Mouse (Mus musculus) midbrain, embryonic 14.5 days (tissue): ENCODE measurements at regions not wholly inside any gene's neighbourhood (a gene's known extent, or its start where the extent isn't known, plus 50 kb on each side); places are given as distances from the start of the nearest gene placed in this dataset.

Source experiments
- ATAC-seq: fragments of 200-750 bp; cut with Nextera tagmentation; 2 replicates; pipeline ENCODE4 v1.8.0; 2017; ENCODE audit warnings: moderate number of reproducible peaks, moderate library complexity; ENCODE audit not compliant: low FRiP score, low TSS enrichment
- DNase-seq: peaks from one replicate; pipeline ENCODE4 v3.0.0-alpha.2; 2015
- H3K27ac ChIP-seq: fragments of 300-500 bp; sonication (generic); replicated peaks from 2 replicates; pipeline ENCODE4 v1.5.1; 2014; ENCODE audit warnings: mild to moderate bottlenecking, low read depth, low read length, moderate library complexity
- H3K27me3 ChIP-seq: fragments of 300-500 bp; sonication (generic); 2 replicates; pipeline ENCODE4 v1.6.1; 2014; ENCODE audit warnings: low read length, control low read depth, mixed read lengths; ENCODE audit not compliant: control insufficient read depth, insufficient read depth
- H3K36me3 ChIP-seq: fragments of 300-500 bp; sonication (generic); 2 replicates; pipeline ENCODE4 v1.6.1; 2014; ENCODE audit warnings: low read length, control low read depth; ENCODE audit not compliant: control insufficient read depth, insufficient read depth
- H3K4me1 ChIP-seq: fragments of 300-500 bp; sonication (generic); 2 replicates; pipeline ENCODE4 v1.6.1; 2014; ENCODE audit warnings: mild to moderate bottlenecking, antibody characterized with exemption, low read length, control low read depth; ENCODE audit not compliant: control insufficient read depth, insufficient read depth
- H3K4me2 ChIP-seq: fragments of 300-500 bp; sonication (generic); 2 replicates; pipeline ENCODE4 v1.6.1; 2014; ENCODE audit warnings: mild to moderate bottlenecking, low read length, moderate library complexity
- H3K4me3 ChIP-seq: fragments of 300-500 bp; sonication (generic); replicated peaks from 2 replicates; pipeline ENCODE4 v1.5.1; 2014; ENCODE audit warnings: low read depth, low read length
- H3K9ac ChIP-seq: fragments of 300-500 bp; sonication (generic); replicated peaks from 2 replicates; pipeline ENCODE4 v1.6.1; 2014; ENCODE audit warnings: mild to moderate bottlenecking, low read length, moderate library complexity
- H3K9me3 ChIP-seq: fragments of 300-500 bp; sonication (generic); 2 replicates; pipeline ENCODE4 v1.6.1; 2016; ENCODE audit warnings: low read length, control low read depth, mixed read lengths; ENCODE audit not compliant: control insufficient read depth
- WGBS: fragments of 180-500 bp; shearing (Covaris S2); extraction: QIAGEN DNeasy Blood & Tissue Kit; methylation state at CpG from one replicate; pipeline ENCODE4 v1.1.7; 2014; 5-methylcytosine and 5-hydroxymethylcytosine counted together

DNA sequence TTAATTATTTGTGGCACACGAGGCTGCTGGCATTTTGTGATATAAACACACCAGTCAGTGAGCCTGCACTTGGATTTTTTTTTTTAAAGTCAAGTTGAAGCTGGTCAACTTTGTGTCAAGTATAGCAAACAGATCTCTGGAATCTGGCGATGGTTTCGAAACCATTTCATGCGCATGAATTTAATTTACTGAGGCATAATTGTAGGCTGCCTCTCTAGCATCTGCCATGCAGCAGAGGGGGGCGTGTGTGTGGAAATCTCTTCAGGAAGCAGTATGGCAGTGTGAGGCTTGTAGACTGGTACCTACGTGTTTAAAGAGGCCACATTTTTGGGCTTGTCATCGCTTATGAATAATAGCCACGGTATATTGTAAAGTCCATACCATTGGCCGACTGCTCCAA lies 177.7 kb upstream of the Slc38a2 start:
- H3K4me1 ChIP-seq, result no peaks in the 10 kb centered on the region
- WGBS, result 77% methylated on average over 9 of the region's 9 CpGs
- no peaks in the 10 kb centered on the region for H3K36me3 ChIP-seq
- ATAC-seq, result no peak
- no peak overlapping the region for H3K27ac ChIP-seq
- no peaks in the 10 kb centered on the region for H3K27me3 ChIP-seq
- no peak overlapping the region for H3K4me3 ChIP-seq
- DNase-seq, result no peak
- no peak overlapping the region for H3K4me2 ChIP-seq
- no peaks in the 10 kb centered on the region for H3K9me3 ChIP-seq
- H3K9ac ChIP-seq, result no peak overlapping the region

DNA sequence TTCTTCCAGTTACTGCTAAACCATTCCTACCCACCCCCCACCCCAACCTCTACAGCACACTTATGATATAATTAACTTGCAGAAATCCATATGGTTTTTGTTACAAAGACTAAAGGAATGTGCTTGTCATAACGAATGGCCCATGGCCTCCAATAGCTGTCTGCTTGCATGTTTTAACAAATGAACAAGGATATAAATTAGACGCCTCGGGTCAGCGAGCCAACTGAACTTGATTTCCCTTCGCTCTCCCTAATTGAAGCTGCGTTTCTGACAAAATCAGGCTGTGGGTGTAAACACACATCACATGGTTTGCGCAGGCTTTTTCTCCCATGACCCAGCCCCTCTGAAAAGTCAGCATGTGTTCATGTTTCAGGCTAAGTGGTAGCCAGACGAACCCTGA lies 174.6 kb upstream of the Slc38a2 start:
- Histone ChIP-seq H3K27me3 (no peaks in the 10 kb centered on the region), H3K4me2 (no peak overlapping the region), H3K9ac (no peak overlapping the region), H3K4me3 (no peak overlapping the region), H3K4me1 (no peaks in the 10 kb centered on the region), H3K36me3 (no peaks in the 10 kb centered on the region), H3K9me3 (no peaks in the 10 kb centered on the region), H3K27ac (no peak overlapping the region)
- ATAC-seq (no peak), DNase-seq (no peak)
- WGBS, result 88% methylated on average over 8 of the region's 8 CpGs

DNA sequence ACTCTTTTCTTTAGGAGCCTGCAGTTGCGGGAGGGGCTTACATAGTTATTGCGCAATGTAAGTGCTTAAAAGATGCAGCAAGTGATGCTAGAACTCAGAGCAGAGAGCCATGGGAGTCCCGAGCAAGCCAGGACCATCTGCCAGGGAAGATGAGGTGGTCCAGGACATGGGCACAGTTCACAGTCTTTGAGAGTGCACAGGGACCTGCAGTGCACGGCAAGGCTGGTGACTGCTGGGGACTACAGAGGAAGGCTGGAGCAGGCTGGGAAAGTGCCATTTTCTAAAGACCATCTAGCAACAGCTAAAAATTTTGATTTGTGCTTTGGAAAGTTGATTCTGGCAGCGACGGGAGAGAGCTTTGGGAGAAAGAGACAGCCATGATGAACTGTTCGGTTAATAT lies 174.0 kb upstream of the Slc38a2 start:
- H3K36me3 ChIP-seq, result no peaks in the 10 kb centered on the region
- no peaks in the 10 kb centered on the region for H3K9me3 ChIP-seq
- no peak overlapping the region for H3K9ac ChIP-seq
- DNase-seq (no peak), ATAC-seq (no peak)
- no peaks in the 10 kb centered on the region for H3K4me1 ChIP-seq
- no peaks in the 10 kb centered on the region for H3K27me3 ChIP-seq
- H3K4me2 ChIP-seq, result no peak overlapping the region
- no peak overlapping the region for H3K4me3 ChIP-seq
- H3K27ac ChIP-seq, result no peak overlapping the region
- 95% methylated on average over 7 of the region's 7 CpGs for WGBS

DNA sequence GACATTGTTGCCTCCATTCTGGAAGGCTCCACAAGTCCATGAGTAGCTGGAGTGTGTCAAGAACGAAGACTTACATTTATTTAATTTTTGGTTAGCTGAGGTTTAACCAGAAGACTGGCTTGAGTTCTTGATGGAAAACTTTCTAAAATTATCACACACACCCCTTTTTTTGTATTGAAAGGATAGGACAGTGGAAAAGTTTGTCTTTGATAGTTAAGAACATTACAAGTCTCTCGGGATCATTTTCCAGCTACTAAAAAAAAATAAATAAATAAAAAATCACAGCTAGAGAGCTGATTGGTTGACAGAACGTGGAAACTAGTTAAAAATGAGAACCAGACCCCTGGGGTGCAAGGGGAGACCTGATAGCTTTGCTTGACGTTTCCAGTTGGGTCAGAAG lies 173.6 kb upstream of the Slc38a2 start:
- Histone ChIP-seq H3K9me3 (no peaks in the 10 kb centered on the region), H3K27me3 (no peaks in the 10 kb centered on the region), H3K36me3 (no peaks in the 10 kb centered on the region), H3K4me3 (no peak overlapping the region), H3K4me2 (no peak overlapping the region), H3K9ac (no peak overlapping the region), H3K27ac (no peak overlapping the region), H3K4me1 (no peaks in the 10 kb centered on the region)
- whole genome bisulfite sequencing, result 73% methylated on average over 4 of the region's 4 CpGs
- ATAC-seq, result no peak
- no peak for DNase-seq

- Histone ChIP-seq H3K36me3 (no peaks in the 10 kb centered on the region), H3K27ac (no peak overlapping the region), H3K9me3 (no peaks in the 10 kb centered on the region), H3K4me1 (no peaks in the 10 kb centered on the region), H3K9ac (no peak overlapping the region), H3K4me3 (no peak overlapping the region), H3K4me2 (no peak overlapping the region), H3K27me3 (no peaks in the 10 kb centered on the region)
- 87% methylated on average over 7 of the region's 7 CpGs for WGBS
- ATAC-seq, result no peak
- no peak for DNase-seq
These were observed 168.2 kb upstream of the Slc38a2 start for GRCm38 (mm10) chr15:96867701-96868100.

- H3K27me3 ChIP-seq, result no peaks in the 10 kb centered on the region
- no peaks in the 10 kb centered on the region for H3K9me3 ChIP-seq
- H3K4me3 ChIP-seq, result no peak overlapping the region
- WGBS, result 93% methylated on average over 7 of the region's 7 CpGs
- no peak overlapping the region for H3K27ac ChIP-seq
- ATAC-seq (no peak), DNase-seq (no peak)
- no peak overlapping the region for H3K9ac ChIP-seq
- no peaks in the 10 kb centered on the region for H3K4me1 ChIP-seq
- no peak overlapping the region for H3K4me2 ChIP-seq
- no peaks in the 10 kb centered on the region for H3K36me3 ChIP-seq
These were observed 166.4 kb upstream of the Slc38a2 start for GRCm38 (mm10) chr15:96865932-96866331.

GRCm38 (mm10) chr15:96857709-96858108 lies 158.2 kb upstream of the Slc38a2 start:
- DNase-seq (no peak), ATAC-seq (no peak)
- Histone ChIP-seq H3K27me3 (no peaks in the 10 kb centered on the region), H3K4me1 (no peaks in the 10 kb centered on the region), H3K9ac (no peak overlapping the region), H3K9me3 (no peaks in the 10 kb centered on the region), H3K36me3 (no peaks in the 10 kb centered on the region), H3K4me2 (no peak overlapping the region), H3K27ac (no peak overlapping the region), H3K4me3 (no peak overlapping the region)
- WGBS, result 77% methylated on average over 3 of the region's 3 CpGs

- no peaks in the 10 kb centered on the region for H3K27me3 ChIP-seq
- H3K4me2 ChIP-seq, result no peak overlapping the region
- no peaks in the 10 kb centered on the region for H3K9me3 ChIP-seq
- H3K4me3 ChIP-seq, result no peak overlapping the region
- no peaks in the 10 kb centered on the region for H3K4me1 ChIP-seq
- H3K9ac ChIP-seq, result no peak overlapping the region
- no peak for DNase-seq
- no peak overlapping the region for H3K27ac ChIP-seq
- no peak for ATAC-seq
- 85% methylated on average over 21 of the region's 21 CpGs for WGBS
- H3K36me3 ChIP-seq, result no peaks in the 10 kb centered on the region
These were observed 152.6 kb upstream of the Slc38a2 start for GRCm38 (mm10) chr15:96851970-96852768.

- H3K4me3 ChIP-seq, result no peak overlapping the region
- H3K36me3 ChIP-seq, result no peaks in the 10 kb centered on the region
- no peaks in the 10 kb centered on the region for H3K9me3 ChIP-seq
- 80% methylated on average over 2 of the region's 2 CpGs for WGBS
- DNase-seq (no peak), ATAC-seq (no peak)
- no peak overlapping the region for H3K27ac ChIP-seq
- H3K9ac ChIP-seq, result no peak overlapping the region
- no peaks in the 10 kb centered on the region for H3K4me1 ChIP-seq
- H3K4me2 ChIP-seq, result no peak overlapping the region
- H3K27me3 ChIP-seq, result no peaks in the 10 kb centered on the region
These were observed 148.6 kb upstream of the Slc38a2 start for GRCm38 (mm10) chr15:96848150-96848549.
